Mouse (Mus musculus) kidney, embryonic 15.5 days (tissue): ENCODE data around the gene Esrra. TPM values are rescaled to one million over a fixed set of nuclear protein-coding genes. Genes with fewer than 3 reads are reported as not detected.

ENCODE experiments used
- ATAC-seq: fragments of 200-750 bp; cut with Nextera tagmentation; replicated peaks from 2 replicates; pipeline ENCODE4 v1.8.0; 2017; ENCODE audit warnings: moderate TSS enrichment; ENCODE audit not compliant: low FRiP score
- H3K27ac ChIP-seq: fragments of 300-500 bp; sonication (generic); 2 replicates; pipeline ENCODE4 v1.5.1; 2015; ENCODE audit warnings: mild to moderate bottlenecking, inconsistent platforms
- H3K27me3 ChIP-seq: fragments of 300-500 bp; sonication (generic); 2 replicates; pipeline ENCODE4 v1.6.1; 2015; ENCODE audit warnings: inconsistent platforms
- H3K36me3 ChIP-seq: fragments of 300-500 bp; sonication (generic); 2 replicates; pipeline ENCODE4 v1.6.1; 2015; ENCODE audit warnings: inconsistent platforms
- H3K4me1 ChIP-seq: fragments of 300-500 bp; sonication (generic); 2 replicates; pipeline ENCODE4 v1.6.1; 2015; ENCODE audit warnings: inconsistent platforms
- H3K4me2 ChIP-seq: fragments of 300-500 bp; sonication (generic); 2 replicates; pipeline ENCODE4 v1.6.1; 2015; ENCODE audit warnings: moderate library complexity, mild to moderate bottlenecking, inconsistent platforms
- H3K4me3 ChIP-seq: fragments of 300-500 bp; sonication (generic); replicated peaks from 2 replicates; pipeline ENCODE4 v1.5.1; 2015; ENCODE audit warnings: mild to moderate bottlenecking, inconsistent platforms
- H3K9ac ChIP-seq: fragments of 300-500 bp; sonication (generic); 2 replicates; pipeline ENCODE4 v1.6.1; 2015; ENCODE audit warnings: mild to moderate bottlenecking, inconsistent platforms
- H3K9me3 ChIP-seq: fragments of 300-500 bp; sonication (generic); replicated peaks from 2 replicates; pipeline ENCODE4 v1.6.1; 2016; ENCODE audit warnings: inconsistent platforms
- WGBS: fragments of 180-500 bp; shearing (Covaris S2); methylation state at CpG from one replicate; pipeline ENCODE4 v1.1.7; 2015; ENCODE audit warnings: mixed read lengths; 5-methylcytosine and 5-hydroxymethylcytosine counted together
- polyA plus RNA-seq: library from polyadenylated mRNA; unstranded; fragments of >200 nt; fragmentation: Nextera tagmentation; extraction: Ambion mirVana; gene quantifications from 2 replicates; pipeline ENCODE4 v1.2.1, GENCODE M21; 2015

Esrra gene
- polyA plus RNA-seq, 1 experiment from 2014 or later: 14.8 TPM

- Histone ChIP-seq H3K27ac (no peak overlapping the region), H3K27me3 (peaks cover 21% of the 10 kb centered on the region), H3K4me1 (peaks cover 34% of the 10 kb centered on the region), H3K9ac (no peak overlapping the region; the same call in 1 of the 2 replicates), H3K4me2 (peak overlapping the region; percentile 94; the same call in 1 of the 2 replicates), H3K9me3 (no peaks in the 10 kb centered on the region), H3K36me3 (no peaks in the 10 kb centered on the region), H3K4me3 (no peak overlapping the region)
- no peak for ATAC-seq
- WGBS: 90% methylated on average over 20 of the region's 20 CpGs
Measured at GRCm38 (mm10) chr19:6939106-6940002, 17.7 kb upstream of the Esrra start.

GRCm38 (mm10) chr19:6937541-6938465 is 16.2 kb upstream of the Esrra start:
- H3K27ac ChIP-seq: no peak overlapping the region
- H3K9ac ChIP-seq: no peak overlapping the region
- H3K4me3 ChIP-seq: no peak overlapping the region
- 75% methylated on average over 16 of the region's 16 CpGs for WGBS
- H3K36me3 ChIP-seq: no peaks in the 10 kb centered on the region
- no peaks in the 10 kb centered on the region for H3K9me3 ChIP-seq
- no peak overlapping the region for H3K4me2 ChIP-seq
- peaks cover 36% of the 10 kb centered on the region for H3K27me3 ChIP-seq
- peaks cover 40% of the 10 kb centered on the region for H3K4me1 ChIP-seq
- ATAC-seq: no peak

DNA sequence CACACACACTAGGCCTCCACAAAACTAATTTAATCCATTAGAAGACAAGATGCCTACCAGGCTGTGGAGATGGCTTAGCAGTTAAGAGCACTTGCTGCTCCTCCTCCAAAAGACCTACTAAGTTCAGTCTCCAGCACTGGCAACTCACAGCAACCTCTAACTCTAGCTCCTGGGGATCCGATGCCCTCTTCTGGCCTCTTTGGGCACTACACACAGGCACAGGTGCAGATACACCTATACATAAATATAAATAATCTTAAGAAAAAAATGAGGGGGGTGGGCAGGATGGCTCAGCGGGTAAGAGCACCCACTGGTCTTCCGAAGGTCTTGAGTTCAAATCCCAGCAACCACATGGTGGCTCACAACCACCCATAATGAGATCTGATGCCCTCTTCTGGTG is 14.7 kb upstream of the Esrra start:
- no peak overlapping the region for H3K9ac ChIP-seq
- H3K9me3 ChIP-seq: no peaks in the 10 kb centered on the region
- peaks cover 51% of the 10 kb centered on the region for H3K27me3 ChIP-seq
- H3K4me3 ChIP-seq: no peak overlapping the region
- H3K36me3 ChIP-seq: no peaks in the 10 kb centered on the region
- no peak for ATAC-seq
- peaks cover 38% of the 10 kb centered on the region for H3K4me1 ChIP-seq
- H3K27ac ChIP-seq: no peak overlapping the region
- WGBS: 26% methylated on average over 3 of the region's 3 CpGs
- H3K4me2 ChIP-seq: no peak overlapping the region

DNA sequence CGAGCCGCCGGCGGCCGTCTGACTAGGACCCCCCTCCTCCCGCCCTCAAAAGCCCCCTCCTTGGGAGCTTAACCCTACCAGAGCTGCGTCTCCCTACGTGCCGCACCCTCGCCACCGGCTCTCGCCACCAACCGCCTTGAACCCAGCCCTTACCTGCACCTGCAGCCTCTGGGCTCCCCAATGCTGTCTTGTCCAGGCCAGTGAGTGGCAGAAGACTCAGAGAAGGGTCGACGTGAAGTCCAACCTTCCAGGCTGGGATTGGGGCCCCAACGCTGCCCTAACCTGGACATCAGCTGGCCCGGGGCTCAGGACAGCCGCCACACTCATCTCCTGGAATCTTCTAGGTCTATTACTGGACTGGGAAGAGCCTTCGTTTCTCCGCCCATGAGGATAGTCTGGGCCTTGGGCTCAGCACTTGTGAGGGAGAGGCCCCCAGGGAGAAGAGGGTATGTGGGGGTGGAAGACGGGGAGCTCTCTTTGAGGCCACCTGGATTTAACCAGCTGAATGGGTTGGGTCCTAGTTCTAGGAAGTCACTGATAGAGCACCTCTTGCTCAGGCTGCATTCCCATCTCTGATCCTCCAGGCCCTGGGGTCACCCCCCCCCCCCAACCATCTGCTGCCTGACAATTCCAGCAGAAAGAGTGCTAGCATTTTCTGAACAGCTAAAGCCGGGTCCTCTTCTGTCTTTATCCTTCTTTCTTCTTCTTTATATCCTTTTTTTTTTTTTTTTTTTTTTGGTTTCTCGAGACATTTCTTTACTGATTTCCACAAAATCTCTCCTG is 12.8 kb upstream of the Esrra start, which contains the start of gene Kcnk4:
Gene Kcnk4, minus strand, starts transcription at position 321 of the 783 bp plus-strand sequence.
- Histone ChIP-seq H3K4me1 (peaks cover 24% of the 10 kb centered on the region), H3K27me3 (peaks cover 68% of the 10 kb centered on the region), H3K9ac (peak within 1 kb of the TSS; percentile 27), H3K9me3 (no peaks in the 10 kb centered on the region), H3K4me2 (peak within 1 kb of the TSS; percentile 84), H3K36me3 (no peaks in the 10 kb centered on the region), H3K4me3 (peak within 1 kb of the TSS; percentile 46), H3K27ac (no peak within 1 kb of the TSS)
- WGBS: 9% methylated on average over 23 of the region's 23 CpGs
- ATAC-seq: no peak

DNA sequence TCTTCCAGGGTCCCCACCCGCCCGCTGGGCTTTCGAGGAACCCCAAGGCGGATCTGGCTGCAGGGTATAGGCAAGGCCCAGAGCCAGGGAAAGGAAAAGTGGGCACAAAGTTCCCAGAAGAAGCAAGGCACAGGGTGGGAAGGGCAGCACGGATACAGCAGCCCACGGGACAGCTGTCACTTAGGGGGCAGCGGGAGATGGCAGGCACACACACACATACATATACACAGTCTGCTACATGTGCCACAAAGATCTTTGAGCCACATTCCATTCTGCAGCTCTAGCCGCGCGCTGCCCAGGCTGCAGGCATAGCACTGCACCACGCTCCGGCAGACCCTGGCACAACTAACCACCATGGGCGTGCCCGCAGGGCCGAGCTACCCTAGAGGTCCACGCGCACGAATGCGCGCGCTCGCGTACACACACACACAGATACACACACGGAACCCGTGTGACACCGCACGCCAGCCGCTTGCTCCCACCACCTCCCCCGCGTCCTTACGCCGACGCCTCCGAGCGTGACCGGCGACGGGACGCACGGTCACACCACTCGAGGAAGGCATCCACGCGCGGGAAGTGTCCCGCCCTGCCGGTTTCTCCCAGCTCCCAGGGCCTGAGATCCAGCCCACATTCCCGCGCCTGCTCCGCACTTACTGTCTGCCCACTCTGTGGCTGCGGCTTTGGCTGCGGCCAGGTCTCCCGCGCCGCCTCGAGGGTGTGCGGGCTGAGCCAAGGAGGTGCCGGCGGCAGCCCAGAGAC is 12.0 kb upstream of the Esrra start:
- ATAC-seq: peak; percentile 44; the same call in 1 of the 2 replicates
- peaks cover 75% of the 10 kb centered on the region for H3K27me3 ChIP-seq
- H3K4me2 ChIP-seq: peak overlapping the region; percentile 84
- no peak overlapping the region for H3K27ac ChIP-seq
- no peaks in the 10 kb centered on the region for H3K36me3 ChIP-seq
- peaks cover 24% of the 10 kb centered on the region for H3K4me1 ChIP-seq
- no peaks in the 10 kb centered on the region for H3K9me3 ChIP-seq
- WGBS: 3% methylated on average over 57 of the region's 58 CpGs
- peak overlapping the region; percentile 46 for H3K4me3 ChIP-seq
- H3K9ac ChIP-seq: peak overlapping the region; percentile 27

GRCm38 (mm10) chr19:6933102-6933435 is 11.5 kb upstream of the Esrra start:
- 37% methylated on average over 4 of the region's 4 CpGs for WGBS
- H3K4me3 ChIP-seq: peak overlapping the region; percentile 46
- H3K36me3 ChIP-seq: no peaks in the 10 kb centered on the region
- H3K27ac ChIP-seq: no peak overlapping the region
- H3K9ac ChIP-seq: no peak overlapping the region
- H3K9me3 ChIP-seq: no peaks in the 10 kb centered on the region
- ATAC-seq: no peak; the same call in 1 of the 2 replicates
- H3K27me3 ChIP-seq: peaks cover 81% of the 10 kb centered on the region
- H3K4me1 ChIP-seq: peaks cover 21% of the 10 kb centered on the region
- peak overlapping the region; percentile 84 for H3K4me2 ChIP-seq

- H3K4me3 ChIP-seq: no peak overlapping the region
- peaks cover 91% of the 10 kb centered on the region for H3K27me3 ChIP-seq
- no peak overlapping the region for H3K9ac ChIP-seq
- 41% methylated on average over 1 of the region's 1 CpGs for WGBS
- no peak for ATAC-seq
- H3K4me2 ChIP-seq: no peak overlapping the region
- peaks cover 24% of the 10 kb centered on the region for H3K4me1 ChIP-seq
- no peaks in the 10 kb centered on the region for H3K36me3 ChIP-seq
- no peaks in the 10 kb centered on the region for H3K9me3 ChIP-seq
- H3K27ac ChIP-seq: no peak overlapping the region
Measured at GRCm38 (mm10) chr19:6932018-6932417, 10.4 kb upstream of the Esrra start.

DNA sequence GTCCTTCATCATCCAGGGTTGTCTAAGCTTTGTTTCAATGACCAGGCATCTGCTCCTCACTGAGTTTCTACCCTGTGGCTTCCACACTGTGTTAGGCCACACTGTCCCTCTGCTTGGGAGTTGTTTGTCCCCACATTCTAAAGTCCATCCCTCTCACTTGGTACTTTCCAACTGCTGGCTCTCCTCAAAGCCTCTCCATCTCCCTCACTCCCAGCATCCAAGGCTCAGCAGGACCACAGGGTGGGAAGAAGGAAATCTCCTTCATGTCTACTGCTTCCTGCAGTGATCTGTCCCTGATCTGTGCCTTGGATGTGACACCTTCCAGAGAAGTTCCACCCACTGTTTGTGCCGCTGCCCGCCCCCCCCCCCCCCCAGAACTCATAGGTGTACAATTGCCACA is 9.4 kb upstream of the Esrra start:
- Histone ChIP-seq H3K4me3 (no peak overlapping the region), H3K36me3 (no peaks in the 10 kb centered on the region), H3K9me3 (no peaks in the 10 kb centered on the region), H3K27ac (no peak overlapping the region), H3K4me2 (no peak overlapping the region), H3K4me1 (peaks cover 33% of the 10 kb centered on the region), H3K9ac (no peak overlapping the region), H3K27me3 (peaks cover 97% of the 10 kb centered on the region)
- no peak for ATAC-seq
- 0% methylated on average over 2 of the region's 2 CpGs for WGBS

DNA sequence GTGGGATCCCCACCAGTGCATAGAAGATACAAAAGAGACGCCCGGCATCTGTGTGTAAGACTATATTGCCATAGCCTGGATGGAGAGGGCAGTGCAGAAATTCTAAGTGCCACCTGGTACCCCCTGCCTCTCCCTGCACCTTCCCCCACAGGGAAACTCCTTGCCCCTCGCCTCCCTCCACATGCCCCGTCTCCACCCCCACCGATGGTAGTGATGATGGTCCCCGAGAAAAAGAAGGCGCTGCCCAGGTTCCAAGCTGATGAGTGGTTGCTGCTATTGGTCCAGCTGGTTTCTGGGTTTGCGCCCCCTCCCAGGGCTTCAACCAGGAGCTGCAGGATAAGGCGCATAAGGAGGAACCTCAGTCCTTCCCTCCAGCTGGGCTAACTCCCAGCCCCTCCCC is 6.5 kb upstream of the Esrra start:
- Histone ChIP-seq H3K27me3 (peaks cover 97% of the 10 kb centered on the region), H3K4me1 (peaks cover 34% of the 10 kb centered on the region), H3K4me3 (no peak overlapping the region), H3K27ac (no peak overlapping the region), H3K36me3 (no peaks in the 10 kb centered on the region), H3K4me2 (no peak overlapping the region), H3K9ac (no peak overlapping the region), H3K9me3 (no peaks in the 10 kb centered on the region)
- WGBS: 15% methylated on average over 9 of the region's 9 CpGs
- ATAC-seq: no peak

DNA sequence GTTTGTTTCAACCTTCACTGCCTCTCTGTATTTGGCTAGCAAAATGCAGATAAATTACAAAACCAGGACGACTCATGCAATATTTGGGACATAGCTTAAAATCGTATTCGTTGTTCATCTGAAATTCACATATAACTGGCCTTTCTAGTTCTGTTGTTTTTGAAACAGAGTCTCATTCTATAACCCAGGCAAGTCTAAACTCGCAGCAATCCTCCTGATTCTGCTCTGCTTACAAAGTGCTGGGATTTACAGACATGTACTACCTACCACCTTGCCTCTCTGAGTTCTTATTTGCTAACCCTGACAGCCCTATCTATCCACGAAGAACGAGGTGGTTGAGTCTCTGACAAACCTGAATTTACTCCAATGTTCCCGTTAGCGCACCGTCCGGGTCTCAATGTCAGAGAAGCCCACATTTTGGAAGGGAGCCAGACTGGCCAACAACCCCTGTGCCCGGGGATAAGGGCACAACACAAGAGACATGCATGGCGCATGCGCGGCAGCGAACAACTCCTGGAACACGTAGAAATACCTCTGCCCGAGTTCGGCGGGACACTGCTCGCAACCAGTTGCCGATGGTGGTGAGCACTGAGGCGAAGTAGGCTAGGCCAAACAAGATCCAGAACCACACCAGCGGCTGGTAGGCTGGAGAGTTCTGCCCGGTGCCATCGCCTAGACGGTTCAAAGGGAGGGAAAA is 5.1 kb upstream of the Esrra start:
- Histone ChIP-seq H3K4me2 (peak overlapping the region; percentile 39), H3K27me3 (peaks cover 89% of the 10 kb centered on the region), H3K9ac (no peak overlapping the region), H3K9me3 (no peaks in the 10 kb centered on the region), H3K36me3 (no peaks in the 10 kb centered on the region), H3K4me3 (peak overlapping the region; percentile 24), H3K27ac (no peak overlapping the region), H3K4me1 (peaks cover 41% of the 10 kb centered on the region)
- WGBS: 10% methylated on average over 26 of the region's 26 CpGs
- ATAC-seq: no peak
